Mouse (Mus musculus): ENCODE data around the gene Aff3. TPM values are rescaled to one million over a fixed set of nuclear protein-coding genes. Genes with fewer than 3 reads are reported as not detected.

The Aff3 gene
- polyA plus RNA-seq, 1 experiment from 2014 or later: 10.5 TPM

DNA sequence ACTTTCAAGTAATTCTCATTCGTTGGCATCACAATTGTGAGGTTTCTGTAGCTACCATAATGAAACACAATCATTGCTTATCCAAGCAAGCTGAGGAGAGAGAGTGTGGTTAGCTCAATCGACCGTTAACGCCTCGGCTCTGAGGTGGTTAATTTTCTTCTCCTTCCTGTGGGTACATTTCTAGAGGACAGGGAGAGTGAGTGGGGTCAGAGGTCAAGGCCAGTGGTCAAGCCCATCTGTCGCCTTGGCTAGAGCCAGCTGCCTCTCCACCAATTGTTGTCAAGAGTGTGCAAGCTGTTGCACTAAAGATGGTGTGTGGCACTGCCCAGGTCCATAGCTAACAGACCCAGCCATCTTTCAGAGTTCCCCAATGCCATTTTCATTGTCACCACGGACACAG lies 14.7 kb downstream of the Aff3 start:
- no peak overlapping the region for H3K27ac ChIP-seq
- no peak overlapping the region for H3K4me2 ChIP-seq
- H3K9me3 ChIP-seq: no peaks in the 10 kb centered on the region
- H3K4me3 ChIP-seq: no peak overlapping the region
- no peaks in the 10 kb centered on the region for H3K4me1 ChIP-seq
- no peaks in the 10 kb centered on the region for H3K27me3 ChIP-seq
- H3K36me3 ChIP-seq: no peaks in the 10 kb centered on the region
- ATAC-seq (ENCODE audit: borderline replicate concordance, extremely low read depth, low FRiP score, low TSS enrichment): no peak
- WGBS: 66% methylated on average over 7 of the region's 7 CpGs
- H3K9ac ChIP-seq: no peak overlapping the region

DNA sequence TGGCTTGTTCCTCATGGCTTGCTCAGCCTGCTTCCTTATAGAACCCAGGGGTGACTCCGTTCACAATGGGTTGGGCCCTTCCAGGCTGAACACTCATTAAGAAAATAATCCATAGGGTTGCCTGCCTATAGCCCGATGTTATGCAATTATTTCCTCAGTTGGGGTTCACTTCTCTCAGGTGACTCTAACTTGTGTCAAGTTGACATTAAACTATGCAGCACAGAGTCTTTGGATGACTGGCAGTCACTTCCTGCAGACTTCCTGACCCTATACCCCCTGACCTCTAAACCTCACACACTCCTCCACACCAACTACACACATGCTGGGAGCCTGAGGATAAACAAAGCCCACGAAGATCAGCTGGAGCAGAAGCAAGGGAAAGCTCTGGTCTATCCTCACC lies 15.6 kb downstream of the Aff3 start:
- Histone ChIP-seq H3K9ac (no peak overlapping the region), H3K4me3 (no peak overlapping the region), H3K4me1 (no peaks in the 10 kb centered on the region), H3K4me2 (no peak overlapping the region), H3K9me3 (no peaks in the 10 kb centered on the region), H3K36me3 (no peaks in the 10 kb centered on the region), H3K27me3 (no peaks in the 10 kb centered on the region), H3K27ac (no peak overlapping the region)
- 57% methylated on average over 3 of the region's 3 CpGs for WGBS
- ATAC-seq (ENCODE audit: borderline replicate concordance, extremely low read depth, low FRiP score, low TSS enrichment): no peak

DNA sequence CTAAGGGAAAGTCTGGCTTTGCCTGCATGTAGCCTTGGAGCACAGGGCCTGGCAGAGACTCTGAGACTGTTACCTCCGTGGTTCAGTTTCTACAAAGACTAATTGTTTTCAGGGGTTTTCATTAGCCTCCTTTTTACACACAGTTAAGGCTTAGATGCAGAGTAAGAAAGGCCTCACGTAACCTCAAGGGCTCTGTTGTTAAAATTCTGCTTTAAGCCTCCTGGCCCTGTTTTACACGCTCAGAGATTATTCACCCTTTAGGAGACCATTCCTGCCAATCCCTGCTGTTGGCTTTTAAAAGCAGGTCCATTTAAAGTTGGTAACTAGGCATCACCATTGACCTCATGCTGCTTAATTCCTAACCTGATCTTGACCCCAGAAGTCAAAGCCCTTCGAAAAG lies 22.5 kb downstream of the Aff3 start:
- Histone ChIP-seq H3K4me2 (no peak overlapping the region), H3K36me3 (no peaks in the 10 kb centered on the region), H3K9me3 (no peaks in the 10 kb centered on the region), H3K27me3 (no peaks in the 10 kb centered on the region), H3K27ac (no peak overlapping the region), H3K4me3 (no peak overlapping the region), H3K9ac (no peak overlapping the region), H3K4me1 (peaks cover 4% of the 10 kb centered on the region; the same call in 1 of the 2 replicates)
- WGBS: 60% methylated on average over 4 of the region's 4 CpGs
- no peak for ATAC-seq (ENCODE audit: borderline replicate concordance, extremely low read depth, low FRiP score, low TSS enrichment)

DNA sequence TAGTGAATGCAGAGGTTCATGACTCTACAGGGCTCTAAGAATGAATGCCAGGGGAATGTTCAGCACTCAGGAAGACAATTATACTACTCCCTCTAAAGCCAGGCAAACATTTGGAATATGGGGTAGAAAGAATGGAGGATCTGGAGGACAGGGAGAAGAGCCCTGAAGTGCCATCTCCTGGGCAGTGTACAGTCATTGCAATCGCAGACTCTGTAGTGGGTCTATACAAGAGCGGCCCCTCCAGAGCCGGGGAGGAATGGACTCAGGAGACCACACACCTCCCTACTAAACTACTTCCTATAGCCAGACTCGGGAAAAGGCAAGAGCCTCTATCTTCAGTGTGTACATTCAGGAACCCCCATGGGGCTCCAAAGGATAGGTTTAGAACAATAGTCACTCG lies 25.1 kb downstream of the Aff3 start:
- Histone ChIP-seq H3K27me3 (no peaks in the 10 kb centered on the region), H3K9ac (no peak overlapping the region), H3K9me3 (no peaks in the 10 kb centered on the region), H3K4me3 (no peak overlapping the region), H3K4me1 (peaks cover 4% of the 10 kb centered on the region; the same call in 1 of the 2 replicates), H3K27ac (no peak overlapping the region), H3K36me3 (no peaks in the 10 kb centered on the region), H3K4me2 (no peak overlapping the region)
- no peak for ATAC-seq (ENCODE audit: borderline replicate concordance, extremely low read depth, low FRiP score, low TSS enrichment)
- WGBS: 72% methylated on average over 5 of the region's 5 CpGs

DNA sequence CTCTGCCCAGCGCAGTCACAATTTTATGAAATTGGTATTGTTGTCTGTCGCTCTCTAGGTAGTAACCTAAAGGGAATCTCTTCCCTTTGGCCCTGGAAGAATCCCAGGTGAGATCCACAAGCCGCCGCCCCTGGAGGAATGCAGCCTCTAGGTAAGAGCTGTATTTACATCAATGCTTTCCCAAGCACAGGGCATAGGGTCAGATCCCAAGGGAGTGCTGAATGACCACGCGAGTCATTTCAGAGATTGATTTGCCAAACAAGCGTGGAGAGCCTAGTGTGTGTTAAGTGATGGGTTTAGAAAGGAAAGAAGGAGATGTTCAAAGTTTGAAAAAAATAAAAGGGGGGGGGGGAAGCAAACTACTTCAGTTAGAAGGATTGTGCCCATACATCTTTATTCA lies 29.2 kb downstream of the Aff3 start:
- no peak overlapping the region for H3K9ac ChIP-seq
- H3K9me3 ChIP-seq: no peaks in the 10 kb centered on the region
- no peak overlapping the region for H3K4me2 ChIP-seq
- H3K27ac ChIP-seq: no peak overlapping the region
- ATAC-seq (ENCODE audit: borderline replicate concordance, extremely low read depth, low FRiP score, low TSS enrichment): no peak
- no peaks in the 10 kb centered on the region for H3K36me3 ChIP-seq
- 66% methylated on average over 7 of the region's 7 CpGs for WGBS
- no peak overlapping the region for H3K4me3 ChIP-seq
- H3K27me3 ChIP-seq: peaks cover 12% of the 10 kb centered on the region
- H3K4me1 ChIP-seq: no peaks in the 10 kb centered on the region

DNA sequence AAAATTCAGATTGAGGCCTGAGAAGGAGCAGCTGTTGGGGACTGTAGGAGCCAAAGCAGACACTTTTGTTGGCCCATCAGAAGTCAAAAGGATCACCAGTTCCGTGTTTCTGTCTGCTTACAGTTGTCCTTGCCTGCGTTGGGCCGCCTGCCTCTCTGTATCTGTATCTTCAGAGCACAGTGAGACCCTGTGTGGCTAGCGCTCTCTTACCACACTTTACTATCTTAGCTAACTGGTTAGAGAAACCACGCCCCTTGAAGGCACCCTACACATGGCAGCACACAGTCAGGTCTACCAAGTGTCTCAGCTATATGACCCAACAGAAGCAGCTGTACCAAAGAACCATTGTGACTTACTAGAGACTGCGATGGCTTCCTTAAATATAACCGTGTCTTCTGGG lies 30.7 kb downstream of the Aff3 start:
- H3K27ac ChIP-seq: no peak overlapping the region
- peaks cover 13% of the 10 kb centered on the region for H3K27me3 ChIP-seq
- ATAC-seq (ENCODE audit: borderline replicate concordance, extremely low read depth, low FRiP score, low TSS enrichment): no peak
- no peaks in the 10 kb centered on the region for H3K9me3 ChIP-seq
- H3K4me1 ChIP-seq: peaks cover 4% of the 10 kb centered on the region
- no peak overlapping the region for H3K4me2 ChIP-seq
- 88% methylated on average over 7 of the region's 7 CpGs for WGBS
- no peak overlapping the region for H3K9ac ChIP-seq
- H3K36me3 ChIP-seq: no peaks in the 10 kb centered on the region
- H3K4me3 ChIP-seq: no peak overlapping the region

DNA sequence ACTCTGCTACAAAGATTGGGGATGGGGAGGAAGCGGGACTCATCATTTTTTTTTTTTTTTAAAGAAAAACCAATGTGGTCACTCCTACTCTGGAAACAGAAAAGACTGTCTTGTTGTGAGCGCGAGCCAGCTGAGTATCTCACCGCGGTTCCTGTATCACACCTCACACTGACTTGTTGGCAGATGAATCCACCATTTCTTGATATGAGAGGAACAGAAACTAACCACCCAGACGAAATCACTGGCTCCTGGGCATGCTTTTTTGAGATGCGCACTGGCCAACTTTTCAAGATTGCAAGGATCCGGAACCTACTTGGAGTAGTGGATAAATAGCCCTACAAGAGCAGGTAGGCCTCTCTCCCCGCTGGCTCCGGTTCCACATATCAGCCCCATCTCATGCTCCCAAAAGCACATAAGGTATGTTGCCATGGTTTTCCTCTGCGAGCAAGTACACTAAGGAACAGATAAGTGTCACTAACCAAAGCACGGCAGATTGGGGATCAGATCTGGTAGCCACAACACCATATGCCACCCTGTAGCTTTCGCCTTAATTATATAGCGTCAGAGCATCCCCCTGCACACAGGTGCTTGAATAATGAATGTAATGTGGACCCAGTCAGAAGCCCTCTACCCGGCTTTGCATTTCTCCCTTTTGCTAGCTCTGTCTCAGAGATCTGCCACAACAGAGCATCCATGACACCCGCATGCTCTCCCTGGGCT lies 32.1 kb downstream of the Aff3 start:
- Histone ChIP-seq H3K27ac (no peak overlapping the region), H3K4me3 (no peak overlapping the region), H3K4me2 (no peak overlapping the region), H3K9ac (no peak overlapping the region), H3K27me3 (peaks cover 21% of the 10 kb centered on the region), H3K36me3 (no peaks in the 10 kb centered on the region), H3K4me1 (peaks cover 17% of the 10 kb centered on the region), H3K9me3 (no peaks in the 10 kb centered on the region)
- no peak for ATAC-seq (ENCODE audit: borderline replicate concordance, extremely low read depth, low FRiP score, low TSS enrichment)
- 80% methylated on average over 16 of the region's 16 CpGs for WGBS

DNA sequence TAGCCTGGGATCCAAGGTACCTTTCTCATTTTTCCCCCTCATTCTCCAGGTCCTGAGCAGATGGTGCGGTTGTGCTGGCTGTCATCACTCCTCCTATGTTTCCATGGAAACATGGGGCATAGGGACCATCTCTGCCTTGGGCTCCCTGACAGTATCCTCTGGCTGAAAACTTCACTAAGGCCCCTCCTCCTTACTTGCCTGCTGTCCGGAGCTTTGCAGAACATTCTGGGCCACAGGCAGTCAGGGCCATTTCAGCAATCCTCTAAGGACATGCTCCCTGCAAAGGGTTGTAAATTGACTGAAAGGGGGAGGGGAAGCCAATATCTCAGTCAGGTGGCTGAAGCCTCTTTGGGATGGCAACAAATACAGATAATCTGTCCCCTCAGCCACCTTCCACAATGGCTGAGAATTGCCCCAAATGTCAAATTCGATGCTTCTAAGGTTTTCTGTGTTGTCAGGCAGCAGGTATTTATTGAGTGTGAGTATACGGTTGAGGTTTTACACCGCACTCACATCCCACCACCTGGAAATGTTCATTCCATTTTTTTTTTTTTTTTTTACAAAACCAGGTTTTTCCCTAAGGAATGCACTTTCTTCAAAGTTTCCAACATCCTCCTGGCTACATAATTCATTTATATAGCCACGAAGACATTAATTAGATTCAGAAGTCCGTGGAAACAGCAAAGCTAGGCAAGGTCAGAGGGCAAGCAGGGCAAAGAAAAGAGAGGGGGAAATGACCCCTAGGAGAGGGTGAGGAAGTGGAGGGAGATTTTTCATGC lies 33.1 kb downstream of the Aff3 start:
- Histone ChIP-seq H3K27ac (no peak overlapping the region), H3K4me2 (no peak overlapping the region), H3K9me3 (no peaks in the 10 kb centered on the region), H3K4me1 (peaks cover 17% of the 10 kb centered on the region), H3K27me3 (peaks cover 21% of the 10 kb centered on the region), H3K9ac (no peak overlapping the region), H3K4me3 (no peak overlapping the region), H3K36me3 (no peaks in the 10 kb centered on the region)
- ATAC-seq (ENCODE audit: borderline replicate concordance, extremely low read depth, low FRiP score, low TSS enrichment): no peak
- 50% methylated on average over 7 of the region's 7 CpGs for WGBS

DNA sequence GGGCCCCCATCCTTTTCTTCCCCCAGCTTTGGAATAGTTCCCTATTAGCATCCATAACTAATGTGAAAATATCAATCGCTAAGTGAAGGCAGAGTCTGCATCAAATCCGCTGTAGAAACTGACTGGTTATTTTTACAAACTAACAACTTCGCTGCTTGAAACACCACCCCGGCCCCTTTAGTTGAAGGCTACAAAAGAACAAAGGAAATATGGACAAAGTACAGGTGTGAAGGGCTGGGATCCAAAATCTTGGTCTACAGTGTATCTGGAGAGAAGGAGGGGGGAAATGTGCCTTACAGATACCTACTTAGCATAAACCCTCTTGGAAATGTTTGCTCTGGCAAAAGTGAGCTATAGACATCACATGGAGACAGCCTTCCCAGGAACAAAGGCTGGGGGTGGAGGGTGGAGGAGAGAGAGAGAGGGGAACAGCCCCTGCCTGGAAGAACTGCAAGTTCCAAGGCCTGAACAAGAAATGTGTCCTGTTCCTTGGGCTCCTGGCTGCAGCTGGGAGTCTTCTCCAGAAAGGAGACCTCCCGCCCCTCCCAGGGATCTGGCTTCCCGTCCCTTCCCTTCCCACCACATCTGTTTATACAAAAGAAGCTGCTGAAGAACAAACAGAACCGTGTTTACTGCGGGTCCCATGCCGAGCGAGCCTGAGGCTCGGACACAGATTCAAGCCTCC lies 35.7 kb downstream of the Aff3 start:
- no peak overlapping the region for H3K9ac ChIP-seq

DNA sequence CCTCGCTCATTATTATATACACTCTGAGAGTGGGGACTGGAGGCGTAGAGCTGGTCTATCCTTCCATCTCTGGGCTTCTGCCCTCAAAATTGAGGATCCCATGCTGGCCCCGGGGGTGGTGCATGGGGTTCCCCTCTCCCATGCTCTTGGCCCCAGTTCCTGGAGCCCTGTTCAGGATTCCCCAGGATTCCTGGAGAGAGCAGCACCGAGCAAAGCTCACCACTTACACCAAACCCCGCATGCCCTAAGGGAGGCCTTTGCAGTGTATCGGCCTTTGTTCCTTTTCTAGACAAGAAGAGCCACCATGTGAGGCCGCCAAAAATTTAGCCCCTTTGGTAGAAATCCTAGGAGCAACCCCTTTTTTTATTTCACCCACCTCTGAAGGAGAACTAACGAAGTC lies 36.3 kb downstream of the Aff3 start:
- H3K9me3 ChIP-seq: no peaks in the 10 kb centered on the region
- peak overlapping the region; percentile 82; the same call in 1 of the 2 replicates for H3K4me3 ChIP-seq
- H3K36me3 ChIP-seq: no peaks in the 10 kb centered on the region
- ATAC-seq (ENCODE audit: borderline replicate concordance, extremely low read depth, low FRiP score, low TSS enrichment): no peak
- H3K27me3 ChIP-seq: peaks cover 29% of the 10 kb centered on the region
- H3K9ac ChIP-seq: no peak overlapping the region
- H3K4me1 ChIP-seq: peaks cover 28% of the 10 kb centered on the region
- H3K27ac ChIP-seq: peak overlapping the region; percentile 91
- H3K4me2 ChIP-seq: peak overlapping the region; percentile 94
- WGBS: 39% methylated on average over 8 of the region's 8 CpGs

More for the DNA sequence above, 35.7 kb downstream of the Aff3 start:
- H3K4me1 ChIP-seq: peaks cover 28% of the 10 kb centered on the region
- peaks cover 29% of the 10 kb centered on the region for H3K27me3 ChIP-seq
- WGBS: 20% methylated on average over 11 of the region's 11 CpGs
- H3K36me3 ChIP-seq: no peaks in the 10 kb centered on the region
- H3K4me3 ChIP-seq: no peak overlapping the region
- H3K27ac ChIP-seq: peak overlapping the region; percentile 91
- peak; percentile 28; the same call in 1 of the 2 replicates for ATAC-seq (ENCODE audit: borderline replicate concordance, extremely low read depth, low FRiP score, low TSS enrichment)
- peak overlapping the region; percentile 94 for H3K4me2 ChIP-seq
- no peaks in the 10 kb centered on the region for H3K9me3 ChIP-seq

DNA sequence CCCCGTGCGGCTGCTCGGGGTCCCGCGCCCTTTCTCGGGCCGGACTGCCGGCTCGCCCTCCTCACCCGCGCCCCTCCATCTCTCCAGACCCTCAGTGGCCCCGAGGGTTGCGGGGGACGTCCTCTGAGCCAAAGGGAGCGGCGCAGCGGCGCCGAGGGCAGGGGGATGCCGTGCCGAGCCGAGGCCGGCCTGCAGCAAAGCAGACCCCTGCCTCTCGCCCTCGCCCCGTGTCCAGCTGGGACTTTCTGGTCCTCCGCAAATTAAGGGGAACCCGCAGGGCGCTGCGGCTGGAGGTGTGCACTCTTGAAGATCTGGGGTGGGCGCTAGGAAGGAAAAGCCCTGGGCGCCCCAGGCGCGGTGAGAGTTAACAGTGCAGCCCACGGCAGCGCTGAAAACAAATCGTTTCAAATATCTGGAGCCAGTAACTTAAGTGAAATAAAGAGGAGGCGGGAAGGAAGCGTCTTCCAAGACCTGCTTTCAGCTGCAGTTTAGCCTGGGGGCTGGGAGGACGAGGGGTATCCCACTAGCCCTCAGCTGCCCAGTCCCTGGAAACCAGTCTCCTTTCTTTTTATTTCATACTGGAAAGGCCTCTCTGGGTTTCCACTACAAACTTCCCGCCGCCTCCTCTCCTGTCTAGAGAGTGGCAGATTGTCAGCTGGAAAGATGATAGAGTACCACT lies 36.9 kb downstream of the Aff3 start:
- ATAC-seq (ENCODE audit: borderline replicate concordance, extremely low read depth, low FRiP score, low TSS enrichment): peak; percentile 64
- Histone ChIP-seq H3K4me3 (peak overlapping the region; percentile 82), H3K27ac (peak overlapping the region; percentile 91), H3K4me2 (peak overlapping the region; percentile 94), H3K9me3 (no peaks in the 10 kb centered on the region), H3K36me3 (no peaks in the 10 kb centered on the region), H3K9ac (peak overlapping the region; percentile 81), H3K27me3 (peaks cover 29% of the 10 kb centered on the region), H3K4me1 (peaks cover 28% of the 10 kb centered on the region)
- 2% methylated on average over 33 of the region's 42 CpGs for WGBS
